Mouse (Mus musculus) spleen, postnatal 10 days (tissue): ENCODE measurements around the gene Pif1.

Experiments
- DNase-seq, 2 experiments: peaks; one replicate each; pipeline ENCODE4 v3.0.0; 2021 to 2022; ENCODE audit warnings: low spot score in 2 of 2

Gene Pif1

GRCm38 (mm10) chr9:65586406-65587269, at the start of gene Pif1:
TSS of gene Pif1 (plus strand) at chr9:65587160.
- peak; percentile 83 to 92 for DNase-seq

GRCm38 (mm10) chr9:65537901-65538630, 48.9 kb upstream of the Pif1 start:
- no peak for DNase-seq

GRCm38 (mm10) chr9:65539697-65540096, 47.3 kb upstream of the Pif1 start:
- DNase-seq = no peak

GRCm38 (mm10) chr9:65541126-65542068, 45.6 kb upstream of the Pif1 start:
- DNase-seq = peak; percentile 64 to 76

GRCm38 (mm10) chr9:65542111-65542524, 44.8 kb upstream of the Pif1 start:
- no peak for DNase-seq

- DNase-seq = no peak
Measured at GRCm38 (mm10) chr9:65545635-65546412, 41.1 kb upstream of the Pif1 start.

- DNase-seq = no peak
Measured at GRCm38 (mm10) chr9:65546413-65546695, 40.6 kb upstream of the Pif1 start.

- DNase-seq = no peak
Measured at GRCm38 (mm10) chr9:65547111-65547510, 39.8 kb upstream of the Pif1 start.

- DNase-seq = no peak
Measured at GRCm38 (mm10) chr9:65547844-65548243, 39.1 kb upstream of the Pif1 start.

- no peak for DNase-seq
Measured at GRCm38 (mm10) chr9:65548311-65548710, 38.6 kb upstream of the Pif1 start.

- DNase-seq = no peak
Measured at GRCm38 (mm10) chr9:65549139-65549538, 37.8 kb upstream of the Pif1 start.

GRCm38 (mm10) chr9:65549643-65550042, 37.3 kb upstream of the Pif1 start:
- DNase-seq = no peak

GRCm38 (mm10) chr9:65550079-65550831, 36.7 kb upstream of the Pif1 start:
- DNase-seq = no peak

- DNase-seq = peak; percentile 60 to 82
Measured at GRCm38 (mm10) chr9:65551035-65551434, 35.9 kb upstream of the Pif1 start.

GRCm38 (mm10) chr9:65552141-65552540, 34.8 kb upstream of the Pif1 start:
- no peak for DNase-seq

GRCm38 (mm10) chr9:65552711-65553110, 34.2 kb upstream of the Pif1 start:
- no peak for DNase-seq

GRCm38 (mm10) chr9:65555001-65555405, 32.0 kb upstream of the Pif1 start:
- peak in 1 of 2 experiments; percentile 63 for DNase-seq

GRCm38 (mm10) chr9:65555621-65556020, 31.3 kb upstream of the Pif1 start:
- no peak for DNase-seq

GRCm38 (mm10) chr9:65556349-65556748, 30.6 kb upstream of the Pif1 start:
- no peak for DNase-seq

GRCm38 (mm10) chr9:65556979-65557378, 30.0 kb upstream of the Pif1 start:
- no peak for DNase-seq
